Mouse (Mus musculus) midbrain, embryonic 13.5 days (tissue): ENCODE measurements around the gene Rpl11. TPM values are rescaled to one million over a fixed set of nuclear protein-coding genes. Genes with fewer than 3 reads are reported as not detected.
"Not testable (repeated sequence)": the region's sequence is repeated elsewhere in the genome, so short reads cannot be mapped to it uniquely, and the experiment has no call there.

Experiments used
- ATAC-seq: fragments of 200-750 bp; cut with Nextera tagmentation; 2 replicates; pipeline ENCODE4 v1.8.0; 2017; ENCODE audit warnings: mild to moderate bottlenecking, moderate TSS enrichment, moderate library complexity
- H3K27ac ChIP-seq: fragments of 300-500 bp; sonication (generic); 2 replicates; pipeline ENCODE4 v1.5.1; 2015; ENCODE audit warnings: inconsistent platforms, mild to moderate bottlenecking, moderate library complexity
- H3K27me3 ChIP-seq: fragments of 300-500 bp; sonication (generic); 2 replicates; pipeline ENCODE4 v1.6.1; 2015; ENCODE audit warnings: mild to moderate bottlenecking, inconsistent platforms
- H3K36me3 ChIP-seq: fragments of 300-500 bp; sonication (generic); 2 replicates; pipeline ENCODE4 v1.6.1; 2015; ENCODE audit warnings: mild to moderate bottlenecking, inconsistent platforms
- H3K4me1 ChIP-seq: fragments of 300-500 bp; sonication (generic); replicated peaks from 2 replicates; pipeline ENCODE4 v1.6.1; 2015; ENCODE audit warnings: inconsistent platforms
- H3K4me2 ChIP-seq: fragments of 300-500 bp; sonication (generic); replicated peaks from 2 replicates; pipeline ENCODE4 v1.6.1; 2015; ENCODE audit warnings: moderate library complexity, mild to moderate bottlenecking, inconsistent platforms
- H3K4me3 ChIP-seq: fragments of 300-500 bp; sonication (generic); replicated peaks from 2 replicates; pipeline ENCODE4 v1.5.1; 2015; ENCODE audit warnings: mild to moderate bottlenecking, inconsistent platforms
- H3K9ac ChIP-seq: fragments of 300-500 bp; sonication (generic); replicated peaks from 2 replicates; pipeline ENCODE4 v1.6.1; 2015; ENCODE audit warnings: mild to moderate bottlenecking, inconsistent platforms
- H3K9me3 ChIP-seq: fragments of 300-500 bp; sonication (generic); 2 replicates; pipeline ENCODE4 v1.6.1; 2016; ENCODE audit warnings: mild to moderate bottlenecking, inconsistent platforms
- WGBS: fragments of 180-500 bp; shearing (Covaris S2); methylation state at CpG from one replicate; pipeline ENCODE4 v1.1.7; 2015; 5-methylcytosine and 5-hydroxymethylcytosine counted together
- polyA plus RNA-seq: library from polyadenylated mRNA; unstranded; fragments of >200 nt; fragmentation: Nextera tagmentation; extraction: Ambion mirVana; gene quantifications from 2 replicates; pipeline ENCODE4 v1.2.1, GENCODE M21; 2015

Rpl11 gene
- polyA plus RNA-seq, 1 experiment from 2014 or later = 333 TPM

DNA sequence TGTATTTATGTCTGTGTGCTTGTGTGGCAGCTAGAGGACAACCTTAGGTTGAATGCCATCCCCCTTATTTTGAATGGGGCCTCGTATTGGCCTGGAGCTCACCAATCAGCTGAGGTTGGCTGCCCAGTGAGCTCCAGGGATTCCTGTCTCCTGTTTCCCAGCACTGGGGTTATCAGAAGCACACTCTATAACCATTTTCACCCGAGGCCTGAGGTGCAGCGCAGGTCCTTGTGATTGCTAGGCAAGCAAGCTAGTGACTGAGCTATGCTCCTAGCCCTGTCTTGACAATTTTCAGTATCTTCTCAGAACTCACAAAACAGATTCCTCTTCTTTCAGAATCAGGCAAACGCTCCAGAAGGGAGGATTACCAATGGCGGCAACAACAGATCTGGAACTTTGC is 68.7 kb downstream of the Rpl11 start:
- Histone ChIP-seq H3K9ac (no peak overlapping the region), H3K27me3 (no peaks in the 10 kb centered on the region), H3K4me1 (peaks cover 21% of the 10 kb centered on the region), H3K4me2 (no peak overlapping the region), H3K9me3 (no peaks in the 10 kb centered on the region), H3K4me3 (no peak overlapping the region), H3K36me3 (peaks cover 29% of the 10 kb centered on the region), H3K27ac (no peak overlapping the region)
- ATAC-seq = no peak
- WGBS = 92% methylated on average over 5 of the region's 5 CpGs

GRCm38 (mm10) chr4:135981524-135982063 is 71.6 kb downstream of the Rpl11 start:
- ATAC-seq = no peak
- WGBS = 80% methylated on average over 7 of the region's 7 CpGs
- Histone ChIP-seq H3K4me3 (no peak overlapping the region), H3K27ac (no peak overlapping the region), H3K9ac (no peak overlapping the region), H3K36me3 (peaks cover 43% of the 10 kb centered on the region), H3K9me3 (no peaks in the 10 kb centered on the region), H3K27me3 (no peaks in the 10 kb centered on the region), H3K4me1 (peaks cover 15% of the 10 kb centered on the region), H3K4me2 (no peak overlapping the region)

- ATAC-seq, H3K9me3 ChIP-seq, H3K27ac ChIP-seq, H3K27me3 ChIP-seq, H3K4me2 ChIP-seq, H3K4me3 ChIP-seq, H3K4me1 ChIP-seq, H3K9ac ChIP-seq: not testable (repeated sequence)
- 96% methylated on average over 5 of the region's 5 CpGs for WGBS
- H3K36me3 ChIP-seq = peaks cover 54% of the 10 kb centered on the region
Observed at GRCm38 (mm10) chr4:135980223-135980622, 73.0 kb downstream of the Rpl11 start.

Other genes starting within 250 kb of the Rpl11 start
- 267 and 285 TPM in 2 replicates for gene Srsf10, start 197.7 kb downstream of the Rpl11 start, polyA plus RNA-seq
- 144 TPM in 2 replicates for gene Pnrc2, start 179.6 kb downstream of the Rpl11 start, polyA plus RNA-seq
- gene Cnr2, start 158.0 kb downstream of the Rpl11 start, polyA plus RNA-seq = 0.12 and 0.16 TPM in 2 replicates
- gene Fuca1, start 132.7 kb downstream of the Rpl11 start, polyA plus RNA-seq = 49.5 and 52.9 TPM in 2 replicates
- gene Hmgcl, start 107.0 kb downstream of the Rpl11 start, polyA plus RNA-seq = 50.3 and 51.0 TPM in 2 replicates
- 39.0 and 40.1 TPM in 2 replicates for gene Gale, start 89.7 kb downstream of the Rpl11 start, polyA plus RNA-seq
- gene Lypla2, start 80.8 kb downstream of the Rpl11 start, polyA plus RNA-seq = 190 and 210 TPM in 2 replicates
- 55.0 and 57.3 TPM in 2 replicates for gene Pithd1, start 66.2 kb downstream of the Rpl11 start, polyA plus RNA-seq
- 27.8 and 30.1 TPM in 2 replicates for gene Eloa, start 31.7 kb downstream of the Rpl11 start, polyA plus RNA-seq
- 175 and 214 TPM in 2 replicates for gene Id3, start 90.1 kb upstream of the Rpl11 start, polyA plus RNA-seq
- gene E2f2, start 119.0 kb upstream of the Rpl11 start, polyA plus RNA-seq = 3.8 and 4.0 TPM in 2 replicates
- 3.9 and 4.5 TPM in 2 replicates for gene Asap3, start 152.9 kb upstream of the Rpl11 start, polyA plus RNA-seq
- 0.87 and 1.1 TPM in 2 replicates for gene Tcea3, start 194.3 kb upstream of the Rpl11 start, polyA plus RNA-seq
- 39.5 and 40.7 TPM in 2 replicates for gene Zfp46, start 231.3 kb upstream of the Rpl11 start, polyA plus RNA-seq